Mouse (Mus musculus) mouse embryonic stem cell (cell line): ENCODE results near the gene Srf.
"Not testable (repeated sequence)": the region's sequence is repeated elsewhere in the genome, so short reads cannot be mapped to it uniquely, and the experiment has no call there.

Source experiments
- in situ Hi-C, 2 experiments: fragments of 300-500 bp; cut with MboI; formaldehyde crosslinking; loops; 1 replicate in 1 of 2; 3 replicates in 1 of 2; pipeline ENCODE4 v1.14.3; 2019 to 2020; ENCODE audit warnings: low sequenced_read_pairs in 2 of 2, low pct_unique_long_range_greater_than_20kb in 1 of 2, mixed read lengths in 1 of 2; ENCODE audit not compliant: unreplicated experiment in 1 of 2

Srf gene

GRCm38 (mm10) chr17:46559146-46559545, 3.2 kb upstream of the Srf start:
- in situ Hi-C loops = no loop called here

GRCm38 (mm10) chr17:46558151-46558550, 2.2 kb upstream of the Srf start:
- in situ Hi-C loops = no loop called here

- in situ Hi-C loops = not testable (repeated sequence)
These were observed 1.3 kb upstream of the Srf start for GRCm38 (mm10) chr17:46557321-46557720.

GRCm38 (mm10) chr17:46556584-46556945, 590 bp upstream of the Srf start:
- in situ Hi-C loops = no loop called here

GRCm38 (mm10) chr17:46554977-46555672, 850 bp downstream of the Srf start:
- in situ Hi-C loops = no loop called here

GRCm38 (mm10) chr17:46554646-46554976, 1.4 kb downstream of the Srf start:
- in situ Hi-C loops = no loop called here

- in situ Hi-C loops = no loop called here
These were observed 2.0 kb downstream of the Srf start for GRCm38 (mm10) chr17:46553926-46554325.

- in situ Hi-C loops = no loop called here
These were observed 2.5 kb downstream of the Srf start for GRCm38 (mm10) chr17:46553469-46553868.

GRCm38 (mm10) chr17:46552841-46553423, 3.0 kb downstream of the Srf start:
- in situ Hi-C loops = no loop called here

- in situ Hi-C loops = no loop called here
These were observed 3.8 kb downstream of the Srf start for GRCm38 (mm10) chr17:46552151-46552550.

GRCm38 (mm10) chr17:46551369-46551768, 4.6 kb downstream of the Srf start:
- in situ Hi-C loops = no loop called here

GRCm38 (mm10) chr17:46550904-46551303, 5.1 kb downstream of the Srf start:
- in situ Hi-C loops = no loop called here

GRCm38 (mm10) chr17:46549642-46550041, 6.3 kb downstream of the Srf start:
- in situ Hi-C loops = no loop called here

- in situ Hi-C loops = no loop called here
These were observed 6.8 kb downstream of the Srf start for GRCm38 (mm10) chr17:46549193-46549592.

- in situ Hi-C loops = no loop called here
These were observed 7.2 kb downstream of the Srf start for GRCm38 (mm10) chr17:46548741-46549140.

- in situ Hi-C loops = no loop called here
These were observed 8.1 kb downstream of the Srf start for GRCm38 (mm10) chr17:46547923-46548322.

GRCm38 (mm10) chr17:46546995-46547394, 9.0 kb downstream of the Srf start:
- in situ Hi-C loops = no loop called here

- in situ Hi-C loops = no loop called here
These were observed 9.4 kb downstream of the Srf start for GRCm38 (mm10) chr17:46546591-46546990.

GRCm38 (mm10) chr17:46545813-46546564, 10.0 kb downstream of the Srf start, which contains the start of gene Cul9:
Cul9 (minus strand) TSS chr17:46546388.
- in situ Hi-C loops = no loop called here

GRCm38 (mm10) chr17:46543661-46544060, 12.3 kb downstream of the Srf start:
- in situ Hi-C loops = no loop called here
